Mouse (Mus musculus) right cerebral cortex, postnatal 25 days (tissue): ENCODE results near the gene Flad1.

Experiments used
- DNase-seq: peaks from one replicate; pipeline ENCODE4 v3.0.0; 2022

Gene Flad1

DNA sequence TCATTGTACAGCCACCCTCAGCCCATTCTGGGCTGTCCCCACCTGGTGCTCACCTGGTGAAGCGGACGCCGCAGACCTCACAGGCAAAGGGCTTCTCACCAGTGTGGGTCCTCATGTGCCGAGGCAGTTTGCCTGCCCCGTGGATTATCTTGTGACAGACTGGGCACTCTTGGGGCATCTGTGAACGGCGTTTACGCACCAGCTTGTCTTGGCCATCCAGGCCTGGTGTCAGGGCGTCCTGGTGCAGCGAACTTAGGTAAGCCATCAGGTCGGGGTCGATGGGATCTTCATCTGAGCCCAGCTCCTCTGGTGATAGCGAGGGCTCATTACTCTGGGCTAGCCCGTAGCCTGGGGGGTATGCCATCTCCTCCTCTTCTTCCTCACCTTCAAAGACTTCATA is 31.4 kb downstream of the Flad1 start:
- DNase-seq: no peak

DNA sequence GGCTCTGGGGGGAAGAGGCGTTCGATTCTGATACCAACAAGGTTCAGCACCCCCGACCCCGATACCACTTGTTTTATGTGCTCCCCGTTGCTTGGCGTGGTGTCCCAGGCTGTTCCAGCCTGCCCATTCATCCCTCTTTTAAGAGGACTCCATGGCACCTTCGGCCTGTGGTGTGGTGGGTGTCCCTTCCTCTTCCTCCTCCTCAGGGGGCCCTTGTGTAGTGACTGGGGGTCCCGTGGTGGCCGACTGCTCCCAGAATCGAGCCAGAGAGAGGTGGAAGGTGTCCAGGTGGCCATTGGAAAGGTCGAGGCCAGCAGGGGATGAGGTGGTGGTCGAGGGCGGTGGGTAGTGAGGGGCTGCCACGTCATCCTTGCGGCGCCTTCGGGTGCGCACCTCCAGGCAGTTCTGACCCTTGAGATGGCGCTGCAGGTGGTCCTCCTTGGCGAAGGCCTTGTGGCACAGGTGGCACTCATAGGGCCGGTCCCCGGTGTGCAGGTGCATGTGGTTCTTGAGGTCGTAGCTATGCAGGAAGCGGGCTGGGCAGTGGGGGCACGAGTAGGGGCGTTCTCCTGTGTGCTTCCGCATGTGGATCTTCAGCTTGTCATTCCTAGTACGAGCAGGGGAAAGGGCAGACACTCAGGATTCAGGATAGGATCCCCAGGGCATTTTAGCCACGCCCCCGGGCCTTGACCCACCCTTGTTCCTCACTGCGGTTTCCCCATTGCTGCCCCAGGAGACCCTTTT is 32.1 kb downstream of the Flad1 start:
- DNase-seq: no peak

GRCm38 (mm10) chr3:89378394-89379067 is 33.1 kb downstream of the Flad1 start:
- peak; percentile 77 for DNase-seq

DNA sequence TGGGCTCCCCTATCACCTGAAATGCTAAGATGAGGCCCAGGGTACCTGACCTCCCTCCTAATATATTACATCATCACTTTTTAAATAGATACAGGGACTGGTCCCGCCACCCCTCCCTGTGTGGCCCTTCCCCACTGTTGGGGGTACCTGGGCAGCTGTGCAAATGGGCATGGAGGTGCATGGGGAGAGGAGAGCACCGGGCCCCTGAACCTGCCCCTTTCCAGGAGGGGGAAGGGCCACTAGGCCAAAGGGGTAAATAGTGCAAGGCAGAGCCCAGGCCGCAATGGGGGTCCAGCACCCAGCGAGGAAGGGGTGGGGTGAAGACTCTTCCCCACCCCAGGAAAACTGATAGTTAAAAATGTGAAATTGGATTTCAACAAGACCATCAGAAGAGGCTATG is 33.8 kb downstream of the Flad1 start:
- no peak for DNase-seq

GRCm38 (mm10) chr3:89373581-89374231 is 38.0 kb downstream of the Flad1 start:
- DNase-seq: no peak

DNA sequence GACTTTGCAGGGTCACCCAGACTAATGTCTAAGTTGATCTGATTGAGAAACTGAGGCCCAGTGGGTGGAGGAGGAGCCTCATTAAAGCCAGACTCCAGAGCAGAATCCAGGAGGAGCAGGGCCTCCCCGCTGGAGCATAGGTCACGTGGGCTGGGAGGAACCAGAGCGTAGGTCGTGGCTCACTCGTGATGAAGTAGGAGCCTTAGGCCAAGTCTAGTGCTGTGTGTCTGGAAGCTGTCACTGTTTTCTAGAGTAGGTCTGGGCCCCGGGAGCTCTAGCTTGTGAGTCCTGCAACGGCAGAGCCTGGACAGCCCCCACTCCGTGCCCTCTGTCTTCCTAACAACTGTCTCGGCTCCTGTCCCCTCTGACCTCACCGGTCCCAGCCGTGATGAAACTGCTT is 44.3 kb downstream of the Flad1 start:
- DNase-seq: no peak

- no peak for DNase-seq
Measured at GRCm38 (mm10) chr3:89365486-89366414, 45.9 kb downstream of the Flad1 start.

DNA sequence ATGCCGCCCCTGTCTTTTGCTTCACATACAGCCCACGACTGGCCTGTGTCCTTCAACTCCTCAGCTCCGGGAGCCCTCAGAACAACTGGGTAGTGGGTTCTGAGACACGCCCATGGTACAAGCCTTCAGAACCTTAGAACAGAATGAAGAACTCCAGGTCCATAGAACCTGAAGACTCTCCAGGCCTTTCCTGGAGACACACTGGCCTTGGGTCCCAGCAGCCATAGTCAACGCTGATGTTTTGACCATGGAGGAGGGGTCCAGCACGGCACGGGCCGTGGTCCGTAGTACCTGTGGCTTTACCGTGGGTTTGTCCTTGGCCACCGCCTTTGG is 46.6 kb downstream of the Flad1 start, which contains the start of gene Dcst1:
Dcst1 (minus strand) TSS at position 101 of the 333 bp plus-strand sequence.
- DNase-seq: no peak

GRCm38 (mm10) chr3:89364631-89365030 is 47.0 kb downstream of the Flad1 start:
- DNase-seq: no peak

GRCm38 (mm10) chr3:89361675-89362074 is 50.0 kb downstream of the Flad1 start, which contains the start of gene Dcst2:
Gene Dcst2, plus strand, starts transcription at chr3:89361975.
- no peak for DNase-seq

GRCm38 (mm10) chr3:89360237-89360636 is 51.4 kb downstream of the Flad1 start:
- no peak for DNase-seq

DNA sequence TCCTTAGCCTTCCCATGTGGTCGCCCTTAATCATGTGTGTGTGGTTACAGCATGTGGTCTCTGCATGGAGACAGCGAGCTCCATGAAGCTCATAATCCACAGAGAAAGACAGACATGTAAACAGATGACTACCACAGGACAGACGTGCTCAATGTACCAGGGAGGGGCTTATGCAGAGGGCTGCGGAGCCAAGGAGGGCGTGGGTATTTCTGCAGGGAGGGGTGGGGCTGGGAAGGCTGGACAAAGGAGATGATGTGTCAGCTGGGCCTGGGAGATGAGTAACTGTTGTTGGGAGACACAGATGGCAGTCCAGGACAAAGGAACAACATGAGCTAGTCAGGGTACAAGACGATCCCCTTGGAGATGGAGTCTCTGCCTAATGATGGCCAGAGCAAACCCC is 52.0 kb downstream of the Flad1 start:
- no peak for DNase-seq

- DNase-seq: no peak
Measured at GRCm38 (mm10) chr3:89356029-89356428, 55.6 kb downstream of the Flad1 start.

DNA sequence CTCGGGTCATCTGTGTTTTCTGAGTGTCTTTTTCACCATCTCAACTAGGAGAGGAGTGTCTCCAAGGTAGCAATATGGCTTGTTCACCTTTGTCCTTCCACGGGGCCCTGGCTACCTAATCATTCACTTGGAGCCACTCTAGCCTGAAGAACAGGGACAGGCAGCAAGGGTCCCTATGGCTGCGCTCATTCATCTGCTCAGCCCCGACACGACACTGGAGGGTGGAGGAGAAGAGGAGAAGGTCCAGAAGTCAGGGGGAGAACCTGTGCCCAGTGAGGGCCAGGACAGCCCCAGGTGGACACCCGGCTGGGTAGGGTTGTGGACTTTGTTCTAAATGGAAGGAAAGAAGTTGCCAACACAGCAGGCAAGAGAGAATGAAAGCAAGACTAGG is 56.2 kb downstream of the Flad1 start:
- DNase-seq: no peak

GRCm38 (mm10) chr3:89354816-89355511 is 56.7 kb downstream of the Flad1 start:
- peak; percentile 80 for DNase-seq

DNA sequence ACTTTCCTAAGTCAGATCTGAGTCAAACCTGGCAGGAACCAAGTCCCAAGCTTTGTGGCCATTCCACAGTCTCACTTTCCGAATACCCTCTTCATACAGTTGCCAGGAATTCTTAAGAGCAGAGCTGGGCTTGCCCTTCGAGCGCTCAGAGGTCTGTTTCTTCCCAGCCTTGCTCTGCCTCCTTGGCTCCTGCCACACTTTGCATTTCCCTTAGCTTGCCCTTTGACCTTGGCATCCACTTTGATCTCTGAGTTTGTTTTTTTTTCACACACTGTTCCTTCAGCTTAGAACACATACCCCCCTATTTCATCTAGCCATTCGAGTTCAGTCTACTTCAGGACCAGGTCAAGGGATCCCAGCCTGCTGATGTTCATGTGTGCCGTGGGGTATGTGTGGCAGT is 60.4 kb downstream of the Flad1 start:
- no peak for DNase-seq
